Mouse (Mus musculus) liver, adult 2 months (tissue): ENCODE measurements around the gene Plxnb3. TPM values are rescaled to one million over a fixed set of nuclear protein-coding genes. Genes with fewer than 3 reads are reported as not detected.

Experiments
- DNase-seq: peaks from one replicate; pipeline ENCODE4 v3.0.0-alpha.2; 2011; ENCODE audit warnings: low read depth, low spot score; ENCODE audit errors: extremely low read depth
- H3K27ac ChIP-seq: fragments of 200-500 bp; replicated peaks from 2 replicates; pipeline ENCODE4 v1.5.1; 2012; ENCODE audit warnings: low read depth, mild to moderate bottlenecking, control low read depth, inconsistent platforms, low read length; ENCODE audit not compliant: insufficient read depth
- H3K27me3 ChIP-seq: fragments of 200-500 bp; 2 replicates; pipeline ENCODE4 v1.6.1; 2012; ENCODE audit warnings: mild to moderate bottlenecking, moderate library complexity, low read length, inconsistent platforms; ENCODE audit not compliant: control insufficient read depth, insufficient read depth
- H3K36me3 ChIP-seq: fragments of 200-500 bp; 2 replicates; pipeline ENCODE4 v1.6.1; 2012; ENCODE audit warnings: low read length, inconsistent platforms; ENCODE audit not compliant: control insufficient read depth, insufficient read depth
- H3K4me1 ChIP-seq: fragments of 200-500 bp; 2 replicates; pipeline ENCODE4 v1.6.1; 2011; ENCODE audit warnings: low read length; ENCODE audit not compliant: control insufficient read depth, insufficient read depth
- H3K4me3 ChIP-seq: fragments of 200-500 bp; 2 replicates; pipeline ENCODE4 v1.5.1; 2011; ENCODE audit warnings: low read depth, mild to moderate bottlenecking, control low read depth, low read length, moderate library complexity; ENCODE audit not compliant: insufficient read depth
- H3K79me2 ChIP-seq: fragments of 200-500 bp; 2 replicates; pipeline ENCODE4 v1.6.1; 2012; ENCODE audit warnings: inconsistent platforms, mild to moderate bottlenecking, low read length, moderate library complexity; ENCODE audit not compliant: control insufficient read depth, insufficient read depth
- H3K9ac ChIP-seq: fragments of 200-500 bp; 2 replicates; pipeline ENCODE4 v1.6.1; 2012; ENCODE audit warnings: low read depth, mild to moderate bottlenecking, control low read depth, inconsistent platforms, low read length
- CTCF ChIP-seq: fragments of 200-500 bp; IDR thresholded peaks from 2 replicates; pipeline ENCODE4 v1.5.1; 2011; ENCODE audit warnings: low read depth, low read length, control low read depth
- POLR2A ChIP-seq: fragments of 200-500 bp; IDR thresholded peaks from 2 replicates; pipeline ENCODE4 v1.6.1; 2011; ENCODE audit warnings: low read length, control low read depth; ENCODE audit not compliant: insufficient read depth; ENCODE audit errors: extremely low read depth
- WGBS: fragments of 180-500 bp; shearing (Covaris S2); methylation state at CpG from one replicate; pipeline ENCODE4 v1.1.7; 2018; 5-methylcytosine and 5-hydroxymethylcytosine counted together
- polyA plus RNA-seq: library from polyadenylated mRNA; depleted of rRNA; stranded (reverse); fragments of >200 nt; gene quantifications from 2 replicates; pipeline ENCODE4 v1.2.3, GENCODE M21; 2012
- total RNA-seq: library from RNA; depleted of rRNA; stranded (reverse); fragments of >200 nt; gene quantifications from 2 replicates; pipeline ENCODE4 v1.2.3, GENCODE M21; 2014

Gene Plxnb3
- total and polyA plus RNA-seq, 2 experiments, result 0.09 to 0.20 TPM

DNA sequence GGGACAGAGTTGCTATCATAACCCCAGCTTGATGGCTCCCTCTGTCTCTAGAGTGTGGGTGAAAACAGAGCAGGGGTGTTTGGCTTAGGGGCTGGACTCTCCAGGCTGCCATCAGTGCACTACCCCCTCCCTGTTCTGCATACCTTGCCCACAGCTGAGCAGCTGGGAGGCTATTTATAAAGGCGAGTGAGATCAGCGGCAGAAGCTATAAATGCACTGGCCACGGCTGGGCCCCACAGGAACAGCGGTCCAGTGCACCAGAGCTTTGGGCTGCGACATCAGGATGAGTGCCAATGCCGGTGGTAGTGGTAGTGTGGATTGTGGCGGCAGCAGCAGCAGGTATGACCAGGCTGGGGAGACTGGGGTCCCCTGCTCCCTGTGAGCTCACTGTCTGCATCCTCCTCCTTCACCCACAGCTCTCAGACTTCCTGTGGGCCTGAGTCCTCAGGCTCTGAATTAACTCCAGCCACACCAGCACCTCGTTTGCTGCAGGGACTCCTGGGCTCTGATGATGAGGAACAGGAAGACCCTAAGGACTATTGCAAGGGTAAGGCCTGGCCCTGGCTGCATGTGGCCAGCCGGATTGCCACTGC, 17.4 kb downstream of the Plxnb3 start, which contains the start of gene Srpk3:
TSS of gene Srpk3 (plus strand) at position 238 of the 593 bp plus-strand sequence.
- Histone ChIP-seq H3K9ac (no peak within 1 kb of the TSS), H3K27ac (no peak within 1 kb of the TSS), H3K4me1 (no peaks in the 10 kb centered on the region), H3K4me3 (no peak within 1 kb of the TSS), H3K79me2 (no peaks in the 10 kb centered on the region), H3K36me3 (peaks cover 3% of the 10 kb centered on the region), H3K27me3 (no peaks in the 10 kb centered on the region)
- no peak for DNase-seq
- WGBS, result 52% methylated on average over 9 of the region's 9 CpGs
- TF ChIP-seq CTCF, result no peak
- TF ChIP-seq POLR2A, result no peak

DNA sequence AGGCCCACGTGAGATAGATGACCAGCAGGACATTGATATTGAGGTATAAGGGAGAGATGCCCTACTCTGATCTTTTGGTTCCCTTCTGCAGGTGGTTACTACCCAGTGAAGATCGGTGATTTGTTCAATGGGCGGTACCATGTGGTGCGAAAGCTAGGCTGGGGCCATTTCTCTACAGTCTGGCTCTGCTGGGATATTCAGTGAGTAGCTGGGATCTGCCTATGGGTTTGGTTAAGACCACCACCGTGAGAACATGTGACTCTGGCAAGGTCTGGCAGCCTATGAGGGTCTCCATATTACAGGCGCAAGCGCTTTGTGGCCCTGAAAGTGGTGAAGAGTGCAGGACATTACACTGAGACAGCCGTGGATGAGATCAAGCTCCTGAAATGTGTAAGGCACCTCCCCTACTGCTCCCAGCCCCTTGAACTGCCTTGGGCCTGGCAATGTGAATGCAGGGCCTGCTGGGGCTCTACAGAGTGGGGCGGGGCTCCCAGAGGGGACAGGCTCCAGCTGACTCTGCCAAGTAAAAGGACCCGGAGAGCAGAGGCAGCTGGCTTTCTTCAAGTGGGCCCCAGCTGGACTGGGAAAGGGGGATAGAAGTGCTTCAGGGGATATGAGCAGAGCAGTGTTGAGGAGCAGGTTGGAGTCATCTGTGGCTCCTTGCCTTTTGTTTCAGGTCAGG, 18.1 kb downstream of the Plxnb3 start:
- Histone ChIP-seq H3K9ac (no peak overlapping the region), H3K27me3 (no peaks in the 10 kb centered on the region), H3K4me1 (no peaks in the 10 kb centered on the region), H3K79me2 (no peaks in the 10 kb centered on the region), H3K4me3 (no peak overlapping the region), H3K27ac (no peak overlapping the region), H3K36me3 (peaks cover 10% of the 10 kb centered on the region)
- TF ChIP-seq CTCF, result no peak
- no peak for TF ChIP-seq POLR2A
- no peak for DNase-seq
- WGBS, result 80% methylated on average over 10 of the region's 10 CpGs

DNA sequence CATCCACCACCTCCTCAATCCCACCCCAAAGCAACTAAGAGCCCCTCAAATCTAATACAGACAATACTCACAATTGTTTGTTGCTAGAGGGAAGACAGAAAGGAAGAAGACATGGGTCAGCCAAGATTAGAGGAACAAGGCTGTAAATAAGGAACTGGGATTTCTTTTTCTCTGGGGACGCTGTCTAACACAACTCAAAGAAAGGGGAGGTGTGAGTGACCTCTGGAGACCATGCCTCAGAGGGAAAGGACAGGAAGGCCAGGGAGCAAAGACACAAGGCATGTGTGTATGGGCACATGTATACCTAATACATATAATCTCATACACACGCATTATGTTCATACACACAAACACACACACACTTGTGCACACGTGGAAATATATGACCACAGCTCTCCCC, 25.3 kb downstream of the Plxnb3 start:
- Histone ChIP-seq H3K4me3 (no peak overlapping the region), H3K27me3 (no peaks in the 10 kb centered on the region), H3K4me1 (peaks cover 7% of the 10 kb centered on the region), H3K27ac (no peak overlapping the region), H3K36me3 (peaks cover 24% of the 10 kb centered on the region), H3K79me2 (peaks cover 5% of the 10 kb centered on the region; the same call in 1 of the 2 replicates), H3K9ac (no peak overlapping the region)
- WGBS, result 86% methylated on average over 3 of the region's 3 CpGs
- DNase-seq, result peak; percentile 7
- no peak for TF ChIP-seq POLR2A
- TF ChIP-seq CTCF, result no peak

DNA sequence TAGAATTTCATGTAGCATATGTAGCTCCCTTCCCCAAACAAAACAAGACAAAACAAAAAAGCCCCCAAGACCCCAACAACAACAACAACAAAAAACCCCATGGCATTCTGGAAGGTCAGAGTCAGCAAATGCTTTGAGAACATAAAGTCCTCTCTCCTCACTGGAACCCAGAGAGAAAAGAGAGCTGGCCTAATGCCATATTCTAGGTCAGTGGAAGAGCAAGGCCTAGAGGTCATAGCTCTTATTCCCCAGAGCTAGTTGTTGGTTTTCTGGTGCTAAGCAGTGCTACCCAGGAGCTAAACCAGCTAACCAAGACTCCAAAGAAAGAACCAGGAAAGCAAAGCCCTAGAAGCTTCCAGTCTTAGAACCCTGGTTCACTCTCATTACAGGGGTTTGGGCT, 28.8 kb downstream of the Plxnb3 start:
- TF ChIP-seq CTCF, result no peak
- TF ChIP-seq POLR2A, result no peak
- H3K4me3 ChIP-seq, result peak overlapping the region; percentile 79
- H3K4me1 ChIP-seq, result peaks cover 17% of the 10 kb centered on the region
- H3K27me3 ChIP-seq, result no peaks in the 10 kb centered on the region
- peaks cover 17% of the 10 kb centered on the region; the same call in 1 of the 2 replicates for H3K36me3 ChIP-seq
- peak; percentile 62 for DNase-seq
- H3K79me2 ChIP-seq, result peaks cover 9% of the 10 kb centered on the region; the same call in 1 of the 2 replicates
- peak overlapping the region; percentile 96 for H3K27ac ChIP-seq
- peak overlapping the region; percentile 70 for H3K9ac ChIP-seq

DNA sequence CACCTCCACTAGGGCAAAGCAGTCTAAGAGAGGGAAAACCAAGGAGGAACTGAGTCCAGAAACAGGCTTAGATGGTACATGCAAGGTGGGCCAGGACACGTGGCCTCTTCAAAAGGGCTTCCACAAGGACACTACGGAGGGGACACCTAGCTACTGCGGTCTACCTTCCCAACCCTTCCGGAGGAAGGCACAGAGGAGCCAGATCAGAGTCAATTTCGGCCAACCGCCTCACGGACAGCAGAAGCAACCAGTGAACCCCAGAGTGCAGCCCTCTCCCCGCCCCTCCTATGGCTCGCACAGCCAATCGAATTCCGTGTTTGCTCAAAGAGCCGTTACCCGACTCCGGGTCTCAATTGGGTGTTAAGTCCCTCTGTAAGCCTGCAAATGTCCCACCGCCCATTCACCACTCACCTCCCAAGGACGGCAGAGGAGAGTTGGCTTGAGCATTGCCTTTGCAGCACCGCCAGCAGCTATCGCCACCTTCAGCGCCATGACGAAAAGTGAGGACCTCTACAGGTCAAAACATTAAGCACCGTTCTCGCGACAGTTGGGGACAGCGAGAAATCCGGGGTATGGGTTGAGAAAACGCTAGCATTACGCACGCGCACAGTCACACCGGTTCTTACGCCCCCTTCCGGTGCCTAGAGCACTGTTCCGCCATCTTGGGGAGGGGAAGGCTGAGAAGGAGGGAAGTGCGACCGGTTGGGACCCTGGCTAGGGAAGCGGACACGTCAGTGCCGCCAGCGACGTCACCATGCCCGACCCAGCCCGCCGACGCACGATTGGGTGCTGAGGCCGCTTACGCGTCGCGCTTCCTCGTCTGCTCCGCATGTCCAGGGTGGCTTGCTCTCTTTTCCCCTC, 29.7 kb downstream of the Plxnb3 start, which contains the start of the genes Idh3g and Ssr4:
TSS of gene Idh3g (minus strand) at position 534 of the 861 bp plus-strand sequence.
TSS of gene Ssr4 (plus strand) at position 665 of the 861 bp plus-strand sequence.
- Histone ChIP-seq H3K27me3 (no peaks in the 10 kb centered on the region), H3K27ac (peak within 1 kb of the TSS; percentile 96), H3K4me1 (peaks cover 17% of the 10 kb centered on the region), H3K36me3 (peaks cover 14% of the 10 kb centered on the region; the same call in 1 of the 2 replicates), H3K79me2 (peaks cover 9% of the 10 kb centered on the region; the same call in 1 of the 2 replicates), H3K4me3 (peak within 1 kb of the TSS; percentile 86), H3K9ac (peak within 1 kb of the TSS; percentile 91)
- TF ChIP-seq CTCF, result peak; percentile 23
- peak; percentile 72 for TF ChIP-seq POLR2A
- WGBS, result under 1% methylated on average over 52 of the region's 52 CpGs
- peak; percentile 91 for DNase-seq
